Mouse (Mus musculus): ENCODE measurements at regions not wholly inside any gene's neighbourhood (a gene's known extent, or its start where the extent isn't known, plus 50 kb on each side); places are given as distances from the start of the nearest gene placed in this dataset.

DNA sequence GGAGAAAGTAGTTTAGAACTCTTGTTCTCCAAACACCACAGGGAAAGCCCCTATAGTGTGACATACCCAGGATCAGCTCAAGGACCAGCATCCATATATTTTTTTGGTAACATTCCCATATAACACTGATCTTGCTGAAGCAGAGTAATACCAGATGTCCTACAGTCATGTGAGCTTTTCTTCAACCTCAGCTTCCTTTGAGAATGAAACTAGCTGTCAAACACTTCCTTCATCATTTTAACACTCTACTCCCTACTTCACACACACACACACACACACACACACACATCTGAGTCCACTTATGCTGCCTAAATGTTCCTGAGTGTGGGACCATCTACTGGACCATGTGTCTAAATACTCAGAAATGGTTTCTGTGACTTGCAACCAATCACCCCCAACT, 209.5 kb upstream of the Spaca1 start:
- TF ChIP-seq CTCF (IDR thresholded peaks at IDR 0.05; ENCODE audit: extremely low read depth, insufficient read depth, low read length) (no peak), POLR2A (IDR thresholded peaks at IDR 0.05; ENCODE audit: extremely low read depth, insufficient read depth, low read length) (no peak)

Measured in cortical plate, adult 2 months (tissue).